Mouse (Mus musculus) hindbrain, embryonic 16.5 days (tissue): Measurements from ENCODE around the gene Arhgap15. TPM values are rescaled to one million over a fixed set of nuclear protein-coding genes. Genes with fewer than 3 reads are reported as not detected.

Experiments used
- ATAC-seq: fragments of 200-750 bp; cut with Nextera tagmentation; 2 replicates; pipeline ENCODE4 v1.8.0; 2017; ENCODE audit warnings: moderate TSS enrichment, moderate library complexity
- H3K27ac ChIP-seq: fragments of 300-500 bp; sonication (generic); 2 replicates; pipeline ENCODE4 v1.5.1; 2014; ENCODE audit warnings: low read depth, mild to moderate bottlenecking, control low read depth, low read length, moderate library complexity
- H3K27me3 ChIP-seq: fragments of 300-500 bp; sonication (generic); replicated peaks from 2 replicates; pipeline ENCODE4 v1.6.1; 2014; ENCODE audit warnings: low read length; ENCODE audit not compliant: control insufficient read depth, insufficient read depth
- H3K36me3 ChIP-seq: fragments of 300-500 bp; sonication (generic); 2 replicates; pipeline ENCODE4 v1.6.1; 2014; ENCODE audit warnings: mild to moderate bottlenecking, low read length, moderate library complexity, mixed read lengths; ENCODE audit not compliant: control insufficient read depth, insufficient read depth
- H3K4me1 ChIP-seq: fragments of 300-500 bp; sonication (generic); 2 replicates; pipeline ENCODE4 v1.6.1; 2014; ENCODE audit warnings: low read depth, low read length; ENCODE audit not compliant: control insufficient read depth, insufficient read depth
- H3K4me2 ChIP-seq: fragments of 300-500 bp; sonication (generic); 2 replicates; pipeline ENCODE4 v1.6.1; 2014; ENCODE audit warnings: mild to moderate bottlenecking, low read length, control low read depth, moderate library complexity
- H3K4me3 ChIP-seq: fragments of 300-500 bp; sonication (generic); 2 replicates; pipeline ENCODE4 v1.5.1; 2014; ENCODE audit warnings: mild to moderate bottlenecking, low read length, control low read depth, moderate library complexity
- H3K9ac ChIP-seq: fragments of 300-500 bp; sonication (generic); 2 replicates; pipeline ENCODE4 v1.6.1; 2014; ENCODE audit warnings: low read depth, mild to moderate bottlenecking, control low read depth, low read length, moderate library complexity
- H3K9me3 ChIP-seq: fragments of 300-500 bp; sonication (generic); 2 replicates; pipeline ENCODE4 v1.6.1; 2014; ENCODE audit warnings: mild to moderate bottlenecking, low read length, moderate library complexity; ENCODE audit not compliant: control insufficient read depth
- WGBS: fragments of 180-500 bp; shearing (Covaris S2); extraction: QIAGEN DNeasy Blood & Tissue Kit; methylation state at CpG from one replicate; pipeline ENCODE4 v1.1.7; 2014; 5-methylcytosine and 5-hydroxymethylcytosine counted together
- polyA plus RNA-seq: library from polyadenylated mRNA; unstranded; fragments of >200 nt; fragmentation: Nextera tagmentation; extraction: Ambion mirVana; gene quantifications from 2 replicates; pipeline ENCODE4 v1.2.1, GENCODE M21; 2015

Gene Arhgap15
- polyA plus RNA-seq, 1 experiment from 2014 or later = 3.0 TPM

GRCm38 (mm10) chr2:44241657-44242454 is 493.2 kb downstream of the Arhgap15 start:
- Histone ChIP-seq H3K4me1 (no peaks in the 10 kb centered on the region; the same call in 1 of the 2 replicates), H3K36me3 (no peaks in the 10 kb centered on the region), H3K4me2 (no peak overlapping the region), H3K9me3 (no peaks in the 10 kb centered on the region), H3K27me3 (no peaks in the 10 kb centered on the region), H3K9ac (no peak overlapping the region), H3K27ac (no peak overlapping the region; the same call in 1 of the 2 replicates), H3K4me3 (no peak overlapping the region)
- WGBS = 37% methylated on average over 7 of the region's 7 CpGs
- ATAC-seq = peak; percentile 44; the same call in 1 of the 2 replicates

- Histone ChIP-seq H3K4me3 (no peak overlapping the region), H3K4me2 (peak overlapping the region; percentile 10; the same call in 1 of the 2 replicates), H3K27me3 (no peaks in the 10 kb centered on the region), H3K4me1 (no peaks in the 10 kb centered on the region; the same call in 1 of the 2 replicates), H3K27ac (peak overlapping the region; percentile 5), H3K9ac (no peak overlapping the region), H3K36me3 (no peaks in the 10 kb centered on the region), H3K9me3 (no peaks in the 10 kb centered on the region)
- peak; percentile 74 for ATAC-seq
- WGBS = 39% methylated on average over 15 of the region's 15 CpGs
These were observed 494.1 kb downstream of the Arhgap15 start for GRCm38 (mm10) chr2:44242628-44243255.

- H3K4me3 ChIP-seq = no peak overlapping the region
- WGBS = 57% methylated on average over 4 of the region's 4 CpGs
- H3K27ac ChIP-seq = no peak overlapping the region
- H3K9ac ChIP-seq = no peak overlapping the region
- no peaks in the 10 kb centered on the region for H3K4me1 ChIP-seq
- H3K4me2 ChIP-seq = no peak overlapping the region
- H3K36me3 ChIP-seq = no peaks in the 10 kb centered on the region
- no peaks in the 10 kb centered on the region for H3K9me3 ChIP-seq
- no peak for ATAC-seq
- H3K27me3 ChIP-seq = no peaks in the 10 kb centered on the region
These were observed 506.7 kb downstream of the Arhgap15 start for GRCm38 (mm10) chr2:44255343-44255742.

- 78% methylated on average over 2 of the region's 2 CpGs for WGBS
- no peak for ATAC-seq
- Histone ChIP-seq H3K4me1 (no peaks in the 10 kb centered on the region), H3K9me3 (no peaks in the 10 kb centered on the region), H3K27ac (no peak overlapping the region), H3K9ac (no peak overlapping the region), H3K27me3 (no peaks in the 10 kb centered on the region), H3K4me3 (no peak overlapping the region), H3K36me3 (no peaks in the 10 kb centered on the region), H3K4me2 (no peak overlapping the region)
These were observed 509.3 kb downstream of the Arhgap15 start for GRCm38 (mm10) chr2:44257946-44258345.

DNA sequence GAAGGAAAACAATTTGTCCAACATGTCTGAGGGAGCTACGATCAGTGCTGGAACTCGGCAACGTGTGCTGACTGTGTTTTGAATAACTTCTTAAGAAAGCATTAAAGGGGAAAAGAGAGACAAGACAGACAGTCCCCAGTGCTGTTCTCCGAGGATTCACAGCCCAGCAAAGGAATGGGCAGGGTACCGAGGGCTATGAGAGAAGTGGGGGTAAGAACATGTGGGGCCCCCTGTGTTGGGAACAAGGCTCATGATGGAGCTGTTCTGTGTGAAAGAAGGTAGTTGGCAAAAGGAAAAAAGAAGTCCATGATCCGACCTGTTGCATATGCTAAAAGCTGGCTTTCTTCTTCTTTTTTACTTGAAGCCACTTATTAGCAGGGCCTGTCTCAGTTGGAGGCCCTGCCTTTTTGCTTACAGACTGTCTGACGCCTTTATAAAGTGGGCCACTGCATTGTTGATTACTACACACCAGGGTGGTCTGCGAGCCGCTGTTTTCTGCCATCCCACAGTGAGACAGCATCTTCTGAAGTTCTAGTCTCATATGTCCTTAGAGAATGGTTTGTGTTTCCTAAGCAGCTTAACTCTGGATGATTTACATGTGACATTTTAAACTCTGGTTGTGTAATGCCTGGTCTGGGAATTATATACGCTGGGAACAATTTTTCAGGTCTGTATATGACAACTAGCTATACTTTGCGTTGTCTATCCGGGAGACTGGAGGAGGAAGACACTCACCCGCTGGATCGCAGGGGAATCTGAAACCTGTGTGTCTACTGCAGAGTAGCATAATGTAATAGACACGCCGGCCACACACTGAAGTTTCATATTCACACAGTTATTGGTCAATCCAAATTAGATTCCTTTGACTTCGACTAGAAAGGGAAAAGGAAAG is 523.1 kb downstream of the Arhgap15 start:
- Histone ChIP-seq H3K27ac (no peak overlapping the region), H3K36me3 (no peaks in the 10 kb centered on the region), H3K9me3 (no peaks in the 10 kb centered on the region), H3K4me1 (peaks cover 3% of the 10 kb centered on the region; the same call in 1 of the 2 replicates), H3K27me3 (no peaks in the 10 kb centered on the region), H3K4me3 (no peak overlapping the region), H3K9ac (no peak overlapping the region), H3K4me2 (peak overlapping the region; percentile 25)
- WGBS = 36% methylated on average over 17 of the region's 17 CpGs
- peak; percentile 71 for ATAC-seq

- no peaks in the 10 kb centered on the region for H3K27me3 ChIP-seq
- no peak overlapping the region for H3K27ac ChIP-seq
- peaks cover 3% of the 10 kb centered on the region; the same call in 1 of the 2 replicates for H3K4me1 ChIP-seq
- 68% methylated on average over 13 of the region's 13 CpGs for WGBS
- no peak overlapping the region for H3K4me3 ChIP-seq
- H3K36me3 ChIP-seq = no peaks in the 10 kb centered on the region
- H3K9me3 ChIP-seq = no peaks in the 10 kb centered on the region
- H3K9ac ChIP-seq = no peak overlapping the region
- no peak for ATAC-seq
- no peak overlapping the region for H3K4me2 ChIP-seq
These were observed 524.0 kb downstream of the Arhgap15 start for GRCm38 (mm10) chr2:44272606-44273005.

GRCm38 (mm10) chr2:44274425-44274824 is 525.8 kb downstream of the Arhgap15 start:
- H3K4me1 ChIP-seq = peaks cover 3% of the 10 kb centered on the region; the same call in 1 of the 2 replicates
- H3K27ac ChIP-seq = no peak overlapping the region
- ATAC-seq = no peak
- H3K4me3 ChIP-seq = no peak overlapping the region
- 93% methylated on average over 3 of the region's 3 CpGs for WGBS
- H3K9me3 ChIP-seq = no peaks in the 10 kb centered on the region
- no peaks in the 10 kb centered on the region for H3K36me3 ChIP-seq
- H3K9ac ChIP-seq = no peak overlapping the region
- H3K27me3 ChIP-seq = no peaks in the 10 kb centered on the region
- no peak overlapping the region for H3K4me2 ChIP-seq

GRCm38 (mm10) chr2:44286181-44286719 is 537.6 kb downstream of the Arhgap15 start:
- Histone ChIP-seq H3K9me3 (no peaks in the 10 kb centered on the region), H3K36me3 (no peaks in the 10 kb centered on the region), H3K27ac (no peak overlapping the region), H3K4me3 (no peak overlapping the region), H3K4me2 (no peak overlapping the region), H3K4me1 (no peaks in the 10 kb centered on the region), H3K27me3 (no peaks in the 10 kb centered on the region), H3K9ac (no peak overlapping the region)
- ATAC-seq = no peak
- 90% methylated on average over 4 of the region's 4 CpGs for WGBS
